Mouse (Mus musculus) left cerebral cortex, adult 8-10 months (tissue): ENCODE measurements at regions not wholly inside any gene's neighbourhood (a gene's known extent, or its start where the extent isn't known, plus 50 kb on each side); places are given as distances from the start of the nearest gene placed in this dataset.
"Not testable (repeated sequence)": the region's sequence is repeated elsewhere in the genome, so short reads cannot be mapped to it uniquely, and the experiment has no call there.

ENCODE experiments used
- DNase-seq, 2 experiments: peaks; one replicate each; pipeline ENCODE4 v3.0.0; 2022; ENCODE audit warnings: low spot score in 2 of 2

DNA sequence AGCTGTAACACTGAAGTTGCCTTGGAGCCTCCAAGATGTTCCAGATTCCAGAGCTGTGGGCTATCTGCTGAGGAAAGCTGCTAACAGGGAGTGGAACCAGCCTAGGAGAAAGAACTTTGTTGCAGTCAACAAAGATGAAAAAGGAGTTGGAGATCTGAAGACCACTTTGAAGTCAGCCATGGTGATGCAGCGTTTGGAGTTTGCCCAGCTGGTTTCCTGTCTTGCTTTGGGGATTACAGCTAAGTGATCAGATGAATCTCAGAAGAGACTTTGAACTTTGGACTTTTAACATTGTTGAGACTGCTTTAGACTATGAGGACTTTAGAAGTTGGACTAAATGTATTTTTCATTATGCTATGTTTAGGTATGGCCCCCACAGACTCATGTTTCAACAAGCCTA, 297.6 kb downstream of the Gadd45g start:
- not testable (repeated sequence) for DNase-seq

DNA sequence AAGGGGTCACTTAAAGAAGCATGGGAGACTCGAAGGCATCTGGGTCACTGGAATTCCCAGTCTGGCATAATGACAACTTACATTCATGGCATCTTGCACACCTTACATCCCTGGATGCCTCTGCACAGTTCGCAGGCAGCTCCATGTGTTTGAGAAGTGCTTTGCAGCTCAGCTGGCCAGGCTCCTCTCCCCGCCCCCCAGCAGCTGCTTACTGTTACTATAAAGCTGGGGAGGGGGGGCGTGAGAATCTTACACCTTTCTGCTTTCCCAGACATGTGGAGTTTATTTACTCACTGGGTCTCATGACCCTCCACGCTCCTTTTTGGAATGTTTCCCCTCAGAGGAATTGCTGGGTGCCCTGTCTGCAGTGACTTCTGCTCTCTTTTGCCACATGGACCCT, 299.4 kb downstream of the Gadd45g start:
- no peak for DNase-seq

DNA sequence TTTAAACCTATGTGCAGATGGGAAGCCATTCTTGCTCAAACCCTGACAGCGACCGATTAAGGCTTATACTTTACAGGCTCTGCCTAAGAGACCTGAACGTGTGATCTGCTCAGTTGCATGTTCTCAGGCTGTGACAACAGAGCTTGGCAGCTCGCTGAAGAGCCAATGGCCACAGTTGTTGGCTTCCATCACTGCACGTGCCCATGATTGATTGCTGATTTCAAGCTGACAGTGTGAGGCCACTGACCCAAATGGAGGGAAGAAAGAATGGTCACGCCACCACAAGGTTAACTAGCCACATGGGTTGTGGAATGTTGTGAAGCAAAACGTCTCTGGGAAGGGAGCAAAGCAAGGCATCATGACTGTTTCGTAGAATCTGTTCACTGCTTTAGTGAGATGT, 303.8 kb downstream of the Gadd45g start:
- DNase-seq: no peak

DNA sequence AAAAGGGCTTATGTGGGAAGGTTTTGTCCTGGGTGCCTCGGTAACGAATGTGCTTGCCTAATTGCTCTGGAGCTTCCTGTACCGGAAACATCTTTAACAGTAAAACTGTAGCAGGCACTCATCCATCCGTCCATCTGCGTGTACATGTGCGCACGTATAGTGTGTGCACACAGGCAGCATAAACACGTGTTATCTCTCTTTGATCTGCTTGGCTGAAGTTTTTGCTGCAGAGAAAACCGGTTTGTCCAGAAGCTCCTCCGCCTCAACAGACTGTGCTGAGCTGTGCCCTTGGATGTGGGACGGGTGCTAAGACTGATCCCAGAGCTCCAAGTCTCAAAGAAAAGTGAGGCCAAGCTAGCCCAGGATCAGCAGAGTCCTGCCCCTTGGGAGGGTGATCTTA, 305.3 kb downstream of the Gadd45g start:
- no peak for DNase-seq

DNA sequence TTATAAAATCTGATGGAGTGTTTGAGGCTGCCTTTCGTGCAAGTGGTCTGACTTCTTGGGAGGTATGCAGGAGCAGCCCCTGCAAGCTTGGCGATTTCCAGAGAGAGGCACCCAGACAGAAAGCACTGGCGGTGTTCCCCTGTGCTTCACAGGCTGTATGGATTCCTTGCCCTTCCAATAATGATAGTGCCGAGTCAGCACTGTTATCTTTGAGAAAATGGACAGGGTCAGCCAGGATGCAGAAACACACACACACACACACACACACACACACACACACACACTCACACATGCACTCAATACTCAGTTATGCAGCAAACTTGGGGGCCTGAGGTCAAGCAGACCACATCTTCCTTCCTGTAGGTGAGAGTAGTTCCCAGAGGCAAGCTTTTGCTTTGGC, 305.7 kb downstream of the Gadd45g start:
- no peak for DNase-seq

DNA sequence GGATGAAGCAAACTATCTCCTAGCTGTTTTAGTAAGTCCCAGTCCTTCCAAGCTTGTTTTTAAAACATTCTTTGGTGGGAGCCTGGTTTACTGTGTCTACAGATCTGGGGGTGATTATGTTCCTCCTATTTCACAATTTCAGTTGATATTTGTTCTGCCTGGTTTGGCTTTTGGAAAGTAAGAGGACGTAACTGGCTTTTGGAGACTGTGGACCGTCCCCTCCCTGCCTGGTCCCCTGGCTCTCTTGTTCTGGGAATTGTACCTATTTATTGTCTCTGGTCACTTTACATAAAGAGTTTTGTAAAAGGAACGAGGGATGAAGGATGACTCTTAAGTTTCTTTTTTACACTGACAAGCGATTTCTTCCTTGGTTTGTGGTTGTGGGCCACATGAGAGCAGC, 306.6 kb downstream of the Gadd45g start:
- DNase-seq: no peak

DNA sequence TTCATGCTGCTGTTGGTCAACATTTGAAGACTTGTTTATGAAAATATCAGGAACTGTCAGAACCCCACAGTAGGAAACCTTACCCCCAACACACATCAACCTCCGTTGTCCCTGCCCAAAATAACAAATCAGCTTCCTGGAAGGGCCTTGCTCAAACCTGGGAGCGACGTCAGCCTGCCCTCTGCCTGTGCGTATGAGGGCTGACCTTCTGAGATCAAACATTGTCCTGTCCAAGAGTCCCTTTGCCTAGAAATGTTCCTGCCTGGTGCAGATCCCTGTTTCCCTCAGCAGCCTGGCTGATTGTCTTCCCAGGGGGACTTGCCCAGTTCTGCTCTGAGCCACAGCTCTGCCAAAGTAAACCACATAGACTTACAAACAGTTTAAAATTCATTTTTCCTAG, 307.1 kb downstream of the Gadd45g start:
- DNase-seq: no peak

DNA sequence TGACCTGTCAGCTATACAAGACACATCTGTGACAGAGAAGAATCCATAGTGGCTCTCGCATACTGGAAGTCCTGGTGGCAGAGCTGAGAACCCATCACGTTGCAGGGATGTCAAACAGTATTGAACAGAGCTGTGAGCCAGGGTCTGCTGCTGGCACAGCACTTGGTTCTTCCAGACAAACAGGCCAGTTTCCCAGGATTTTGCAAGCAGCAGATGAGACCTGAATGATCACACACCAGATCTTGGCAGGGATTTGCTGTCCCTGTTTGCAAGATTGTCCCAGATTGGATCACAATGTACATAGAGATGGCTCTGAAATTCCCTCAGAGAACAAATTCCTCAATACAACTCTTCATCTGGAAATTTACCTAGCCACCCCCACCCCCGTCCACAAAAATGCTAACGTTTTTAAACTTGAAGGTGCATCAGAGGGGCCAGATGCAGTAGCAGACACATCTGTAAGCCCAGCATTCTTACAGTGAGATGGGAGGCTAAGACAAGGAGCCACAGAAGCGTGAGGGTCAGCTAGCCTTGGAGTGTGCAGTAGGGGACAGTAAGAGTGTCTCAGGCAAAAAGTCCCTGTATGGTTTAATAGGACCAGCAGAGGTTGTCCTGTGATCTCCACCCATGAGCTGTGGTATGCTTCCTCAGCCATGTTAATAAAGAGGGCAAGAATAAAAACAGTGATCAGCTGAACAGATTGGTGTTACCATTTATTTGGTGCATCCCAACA, 307.8 kb downstream of the Gadd45g start:
- no peak for DNase-seq

DNA sequence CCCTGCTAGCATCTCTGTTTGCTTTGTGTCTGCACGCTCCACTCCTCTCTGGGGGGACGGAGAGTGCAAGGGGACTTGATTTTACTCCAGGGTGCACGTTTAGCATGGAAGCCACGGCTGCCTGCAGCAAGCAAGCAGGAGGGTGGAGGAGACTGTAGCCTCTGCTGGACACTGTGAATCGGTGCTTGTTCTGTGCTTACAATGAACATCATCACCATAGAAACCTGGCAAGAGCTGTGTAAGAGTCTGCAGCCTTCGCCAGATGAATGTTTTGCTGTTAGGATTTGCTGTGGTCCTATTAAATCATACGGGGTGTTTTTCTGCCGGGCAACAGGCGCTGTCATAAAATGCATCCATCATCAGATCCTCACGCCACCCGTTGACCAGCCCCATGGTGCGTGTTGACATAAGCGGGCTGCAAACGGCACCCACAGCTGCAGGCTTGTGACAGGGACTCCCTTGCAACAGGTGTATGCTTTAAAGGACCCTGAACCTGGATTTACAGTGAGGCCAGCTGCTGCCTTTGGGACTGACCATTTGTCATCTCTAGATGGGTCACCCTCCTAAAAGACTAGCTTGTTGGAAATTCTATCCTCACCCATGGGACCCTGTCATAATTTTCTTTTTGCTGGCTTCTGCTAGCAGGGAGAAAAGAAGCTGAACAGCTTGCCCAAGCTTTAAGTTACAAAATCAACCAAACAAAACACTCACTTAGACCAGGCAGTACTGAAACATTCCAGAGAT, 308.5 kb downstream of the Gadd45g start:
- DNase-seq: peak; percentile 12 to 42

DNA sequence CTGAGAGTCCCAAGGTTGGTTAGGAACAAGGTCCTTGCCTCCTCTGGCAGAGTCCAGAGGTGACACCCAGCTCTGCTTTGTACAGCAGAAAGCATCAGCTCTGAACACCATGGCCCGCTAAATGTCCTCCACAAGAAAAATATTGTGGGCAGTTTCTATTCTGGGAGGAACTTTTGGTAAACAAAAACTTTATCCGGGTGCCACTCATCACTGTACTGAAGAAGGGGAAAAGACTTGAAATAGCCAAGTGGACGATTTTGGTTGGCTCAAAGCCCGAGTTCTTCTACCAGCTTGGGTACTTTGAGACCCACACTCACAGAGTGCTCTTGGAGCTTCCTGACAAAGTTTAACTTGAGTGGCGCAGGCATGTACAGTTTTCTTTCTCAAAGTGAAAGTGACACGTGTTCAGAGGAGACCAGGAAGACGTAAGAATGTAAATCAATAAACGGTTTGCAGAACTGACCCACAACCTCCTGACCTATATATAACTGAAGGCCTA, 309.2 kb downstream of the Gadd45g start:
- DNase-seq: no peak

DNA sequence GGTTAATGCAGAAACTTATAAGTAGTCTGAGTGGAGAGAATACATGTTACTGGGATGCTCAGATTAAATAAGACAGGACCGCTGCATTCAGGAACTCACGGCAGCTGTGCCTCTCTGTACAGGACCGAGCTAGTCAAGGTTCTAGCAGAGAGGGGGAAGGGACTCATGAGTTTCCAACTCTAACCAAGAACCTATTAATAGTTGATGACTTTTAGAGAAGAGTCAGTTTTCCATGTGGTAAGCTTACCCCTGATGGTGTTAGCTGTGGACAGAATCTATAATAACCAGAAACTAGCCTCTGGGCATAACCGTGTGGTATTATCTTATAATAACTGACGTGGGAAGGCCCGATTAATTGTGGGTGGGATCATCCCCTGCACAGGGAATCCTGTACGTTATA, 316.2 kb downstream of the Gadd45g start:
- no peak for DNase-seq

DNA sequence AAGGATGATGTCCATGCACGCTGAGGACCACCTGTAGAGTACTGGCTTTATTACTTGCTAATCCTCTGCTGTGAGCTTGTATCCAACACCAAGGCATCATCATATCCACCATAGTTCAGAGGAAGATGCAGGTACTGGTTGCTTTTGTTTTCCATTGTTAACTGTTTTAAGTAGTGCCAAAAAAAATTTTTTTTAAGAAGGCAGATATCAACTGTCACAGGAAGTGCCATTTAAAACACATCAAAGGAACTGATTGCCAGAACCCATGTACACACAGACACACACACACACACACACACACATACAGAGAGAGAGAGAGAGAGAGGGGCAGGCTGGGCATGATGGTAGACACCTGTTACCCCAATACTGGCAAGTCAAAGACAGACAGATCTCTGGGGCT, 319.1 kb downstream of the Gadd45g start:
- no peak for DNase-seq

DNA sequence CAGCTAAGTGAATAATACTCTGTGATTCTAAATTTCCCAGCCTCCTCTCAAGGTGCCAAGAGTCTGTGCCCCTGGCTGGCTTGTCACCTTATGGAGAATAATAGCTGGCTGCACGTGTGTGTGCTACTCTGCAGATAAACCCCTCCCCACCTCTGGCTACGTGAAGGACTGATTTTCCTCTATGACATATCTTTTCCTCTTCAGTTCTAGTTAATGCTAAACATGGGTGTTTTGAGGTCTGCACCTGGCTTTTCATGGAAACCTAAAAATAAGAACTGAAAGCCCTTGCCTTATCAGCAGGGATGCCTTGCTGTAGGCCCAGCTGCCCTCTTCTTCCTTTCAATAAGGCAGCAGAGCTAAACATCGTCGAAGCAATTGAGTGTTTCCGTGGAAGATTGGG, 321.5 kb downstream of the Gadd45g start:
- no peak for DNase-seq

DNA sequence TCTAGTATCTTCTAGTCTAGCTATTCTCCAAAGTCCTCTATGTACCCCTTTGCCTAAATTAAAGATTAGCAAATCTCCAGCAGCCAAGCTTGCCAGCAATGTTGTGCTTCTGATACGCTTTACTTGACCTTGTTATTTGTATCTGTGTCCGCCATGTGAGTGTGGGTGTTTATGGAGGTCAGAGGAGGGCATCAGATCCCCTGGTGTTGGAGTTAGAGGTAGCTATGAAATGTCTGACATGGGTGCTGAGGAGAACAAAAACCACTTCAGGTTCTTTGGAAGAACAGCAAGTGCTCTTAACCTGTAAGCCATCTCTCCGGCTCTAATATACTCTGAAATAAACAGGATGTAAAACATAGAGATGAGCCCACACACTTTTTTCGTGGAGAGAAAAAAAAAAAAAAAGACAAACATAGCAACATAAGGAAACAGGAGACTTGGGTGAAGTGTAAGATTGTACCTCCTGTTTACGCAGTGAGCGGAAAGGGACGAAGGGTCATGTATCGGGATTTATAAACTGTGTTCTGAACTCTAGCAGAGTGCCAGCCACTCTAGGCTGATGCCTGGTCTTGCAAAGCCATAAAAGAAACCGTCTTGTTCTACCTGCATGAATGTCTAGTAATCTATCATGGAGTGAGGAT, 326.3 kb downstream of the Gadd45g start:
- DNase-seq: no peak

DNA sequence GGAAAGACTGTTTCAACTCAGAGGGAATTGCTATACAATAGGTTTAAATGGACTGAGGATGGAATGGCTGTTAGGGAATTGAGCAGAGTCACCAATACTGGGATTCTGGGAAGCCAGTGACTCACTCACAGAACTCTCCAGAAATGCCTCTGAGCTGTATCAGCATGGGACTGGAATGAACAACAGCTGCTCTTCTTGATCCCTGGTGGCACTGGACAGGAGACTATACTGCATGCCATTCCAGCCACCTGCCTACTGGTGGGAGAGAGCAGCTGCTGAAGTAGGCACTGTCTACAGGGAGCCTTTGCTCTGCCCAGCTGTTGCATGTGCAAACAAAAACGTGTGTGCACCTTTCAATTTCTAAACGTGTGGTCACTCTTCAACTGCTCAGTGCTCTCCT, 329.2 kb downstream of the Gadd45g start:
- no peak for DNase-seq

DNA sequence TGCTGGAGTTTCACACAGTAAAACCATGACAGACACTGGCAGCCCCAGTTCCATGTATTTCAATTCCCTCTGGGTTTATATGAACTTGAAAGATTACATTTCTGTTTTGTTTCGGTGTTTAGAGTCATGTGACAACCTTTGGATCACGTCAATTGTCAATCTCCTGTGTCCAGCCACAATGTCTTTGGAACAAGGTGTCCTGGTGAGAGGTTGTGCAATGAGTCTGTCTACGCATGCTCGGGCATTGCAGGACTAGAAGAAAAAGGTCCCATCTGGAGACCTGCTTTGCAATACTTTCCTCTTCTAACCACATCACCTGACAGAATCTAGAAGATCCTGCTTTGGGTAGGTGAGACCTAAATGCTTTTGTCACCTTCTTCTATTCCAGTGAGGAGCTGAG, 333.5 kb downstream of the Gadd45g start:
- no peak for DNase-seq

DNA sequence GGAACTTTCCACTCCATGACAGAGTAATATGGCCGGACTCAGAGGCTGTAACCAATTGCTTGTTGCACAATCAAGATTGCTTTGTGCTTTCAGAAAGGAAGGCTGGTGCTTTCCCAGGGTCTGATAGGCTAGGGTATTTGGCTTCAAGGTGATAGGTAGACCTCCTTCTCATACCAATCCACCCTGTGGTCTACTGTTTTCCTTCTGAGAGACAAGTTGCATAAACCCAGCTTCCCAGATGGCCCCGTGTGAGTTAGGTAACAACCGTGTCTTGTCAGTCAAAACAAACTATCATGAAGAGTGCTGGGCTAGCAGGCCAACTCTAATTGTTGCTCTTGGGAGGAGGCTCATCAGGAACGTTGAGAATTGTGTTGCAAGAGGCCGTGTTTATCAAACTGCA, 337.2 kb downstream of the Gadd45g start:
- no peak for DNase-seq

DNA sequence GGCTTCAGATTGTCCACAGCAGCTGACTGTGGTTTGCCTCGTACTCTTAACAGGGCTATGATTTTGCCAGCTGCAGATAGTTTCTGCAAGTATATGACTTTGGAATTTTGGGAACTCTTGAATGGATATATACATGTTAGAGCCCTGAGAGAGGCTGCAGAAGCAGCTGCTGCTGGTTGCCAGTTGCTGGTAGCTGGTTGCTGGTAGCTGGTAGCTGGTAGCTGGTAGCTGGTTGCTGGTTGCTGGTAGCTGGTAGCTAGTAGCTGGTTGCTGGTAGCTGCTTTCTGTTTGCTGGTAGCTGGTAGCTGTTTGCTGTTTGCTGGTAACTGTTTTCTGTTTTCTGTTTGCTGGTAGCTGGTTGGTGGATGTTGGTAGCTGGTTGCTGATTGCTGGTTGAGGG, 339.1 kb downstream of the Gadd45g start:
- DNase-seq: no peak

DNA sequence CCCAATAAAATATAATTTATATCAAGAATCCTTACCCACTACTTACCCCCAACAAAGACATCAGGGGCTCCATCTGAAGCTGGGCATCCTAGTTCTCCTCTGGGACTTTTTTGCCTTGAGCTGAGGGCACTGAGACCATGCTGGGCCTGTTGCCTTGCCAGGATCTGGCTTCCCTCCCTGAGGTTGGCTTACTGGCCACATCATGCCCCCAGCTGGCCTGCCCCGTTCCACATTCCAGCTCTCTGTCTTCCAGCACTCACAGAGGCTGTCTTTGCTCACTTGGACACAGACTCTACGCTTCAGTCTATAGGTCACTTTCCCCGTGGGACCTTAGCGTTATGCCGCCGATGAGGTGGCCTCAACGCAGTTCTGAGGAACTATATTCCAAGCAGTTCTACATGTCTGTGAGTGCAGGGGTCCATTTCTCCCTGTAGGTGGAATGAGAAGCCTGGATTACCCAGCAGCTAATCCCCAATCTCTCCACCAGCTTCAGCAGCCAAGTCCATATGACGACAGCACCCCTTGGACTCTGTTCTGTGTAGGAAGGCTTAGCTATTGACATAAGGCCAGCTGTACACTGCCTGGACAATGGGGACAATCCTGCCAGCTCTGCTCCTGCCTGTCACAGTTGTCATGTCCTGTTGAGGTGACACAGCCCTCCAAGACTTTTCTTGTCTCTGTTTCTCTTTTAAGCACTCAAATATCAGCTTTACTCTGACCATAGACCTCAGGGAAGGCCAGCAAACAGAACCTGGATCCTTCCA, 341.5 kb downstream of the Gadd45g start:
- no peak for DNase-seq

DNA sequence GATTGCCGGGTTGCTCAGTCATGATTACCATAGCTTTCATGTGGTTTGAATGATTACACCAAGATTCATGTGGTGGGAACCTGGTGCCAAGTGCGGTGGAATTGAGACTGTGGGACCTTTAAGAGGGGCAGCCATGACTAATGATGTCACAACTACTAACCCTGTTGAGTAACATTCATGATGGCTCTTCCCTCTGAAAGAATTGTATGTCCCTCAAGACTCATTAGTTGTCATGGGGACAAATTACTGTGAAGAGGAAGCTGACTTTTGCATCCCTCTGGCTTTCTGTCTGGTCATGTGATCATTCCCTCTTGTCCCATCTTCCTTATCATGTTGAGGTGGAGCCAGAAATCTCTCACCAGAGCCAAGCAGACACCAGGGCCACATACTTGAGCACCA, 342.1 kb downstream of the Gadd45g start:
- no peak for DNase-seq

DNA sequence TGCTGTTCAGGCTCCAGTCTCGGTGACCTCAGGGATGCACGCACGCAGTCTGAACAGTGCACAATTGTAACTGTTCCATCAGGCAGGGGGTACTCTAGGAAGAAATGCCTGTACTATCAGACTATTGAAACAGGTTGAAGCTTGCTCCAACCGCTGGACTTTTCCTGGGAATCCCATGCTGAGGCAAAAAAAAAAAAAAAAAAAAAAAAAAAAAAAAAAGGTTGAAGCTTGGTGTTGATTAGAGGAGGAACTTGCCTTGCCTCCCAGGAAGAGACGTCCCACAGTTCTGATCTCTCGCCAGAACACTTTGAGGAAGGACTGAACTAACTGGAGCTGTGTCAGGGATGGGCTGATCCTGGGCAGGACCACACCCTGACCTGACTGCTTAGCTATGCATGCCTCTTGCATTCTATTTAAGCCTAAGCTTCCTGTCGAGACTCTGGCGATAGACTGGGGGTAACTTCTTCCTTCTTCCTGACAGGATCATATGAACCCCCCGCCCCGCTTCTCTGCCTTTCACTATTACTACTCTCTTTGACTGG, 341.6 kb downstream of the Diras2 start:
- no peak for DNase-seq

DNA sequence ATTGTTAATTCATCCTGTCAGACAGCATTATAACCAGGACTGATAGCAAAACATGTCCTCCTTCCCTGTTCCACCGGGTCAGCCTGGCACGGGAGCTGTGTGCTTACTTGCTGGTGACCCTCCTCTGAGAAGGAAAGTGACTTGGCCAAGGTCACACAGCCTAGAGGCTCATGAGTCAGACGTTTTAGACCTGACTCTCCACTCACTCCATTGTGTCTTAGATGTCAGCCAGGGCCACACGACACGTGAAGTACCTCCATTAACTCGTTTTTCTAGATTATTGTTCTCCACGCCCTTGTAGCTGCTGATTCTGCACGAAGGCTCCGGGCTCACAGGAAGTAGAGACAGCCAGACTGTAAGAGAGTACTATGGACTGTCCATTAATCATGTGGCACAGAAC, 340.8 kb downstream of the Diras2 start:
- no peak for DNase-seq
